Mouse (Mus musculus): ENCODE results near the gene Tsc22d1. TPM values are rescaled to one million over a fixed set of nuclear protein-coding genes. Genes with fewer than 3 reads are reported as not detected.
A peak's percentile ranks its signal among the peaks of the same experiment; 100 is the strongest.

Gene Tsc22d1
- polyA plus RNA-seq, 1 experiment from 2014 or later = 568 TPM

DNA sequence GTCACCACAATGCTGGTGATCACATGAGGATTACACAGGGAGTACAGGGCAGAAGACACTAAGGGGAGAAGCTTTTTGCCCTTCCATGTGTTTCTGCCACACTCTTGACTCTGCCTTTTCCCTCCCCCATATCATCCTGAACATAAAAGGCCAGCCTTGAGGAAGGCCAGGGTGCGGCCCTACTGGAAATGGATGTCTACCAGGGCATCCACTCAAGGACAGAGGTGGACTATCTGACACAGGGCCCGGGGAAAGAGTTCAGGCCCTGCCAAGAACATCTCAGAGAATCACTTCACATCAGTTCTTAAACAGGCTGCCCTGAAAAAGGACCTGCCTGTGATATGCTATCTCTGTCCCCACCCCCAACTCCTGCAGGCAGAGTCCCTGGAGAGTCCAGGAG lies 126.6 kb downstream of the Tsc22d1 start:
- Histone ChIP-seq H3K9me3 (replicated peaks; ENCODE audit: control insufficient read depth, low read length) (no peaks in the 10 kb centered on the region), H3K4me2 (ENCODE audit: low read depth, low read length) (no peak overlapping the region), H3K27me3 (ENCODE audit: control insufficient read depth, insufficient read depth, low read length) (no peaks in the 10 kb centered on the region), H3K27ac (ENCODE audit: low read length) (no peak overlapping the region), H3K4me3 (replicated peaks; ENCODE audit: low read length) (no peak overlapping the region), H3K9ac (ENCODE audit: low read length) (no peak overlapping the region), H3K4me1 (ENCODE audit: control insufficient read depth, insufficient read depth, low read length) (peaks cover 5% of the 10 kb centered on the region; the same call in 1 of the 2 replicates), H3K36me3 (ENCODE audit: control insufficient read depth, insufficient read depth, low read length) (no peaks in the 10 kb centered on the region)
- 57% methylated on average over 2 of the region's 2 CpGs for WGBS
- ATAC-seq (ENCODE audit: insufficient read depth, low FRiP score) = no peak

DNA sequence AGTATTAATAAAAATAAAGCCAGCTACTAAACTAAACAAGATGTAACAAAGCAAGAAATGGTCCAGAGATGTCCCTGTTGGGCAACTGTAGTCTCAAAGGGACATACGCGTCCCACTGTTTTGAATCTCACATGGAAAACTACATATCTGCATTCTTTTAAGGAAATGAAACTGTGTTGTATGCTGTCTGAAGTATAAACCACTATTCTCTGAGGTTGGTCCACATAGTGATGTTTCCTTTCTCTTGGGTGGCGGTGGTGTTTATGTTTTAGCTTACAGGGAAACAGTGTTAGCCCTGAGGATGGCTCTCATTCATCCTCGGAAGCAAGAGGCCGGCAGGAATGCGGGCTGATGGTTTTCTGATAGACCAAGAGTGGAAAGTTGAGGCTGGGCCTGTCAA lies 129.4 kb downstream of the Tsc22d1 start:
- no peak for ATAC-seq (ENCODE audit: insufficient read depth, low FRiP score)
- no peak overlapping the region for H3K4me2 ChIP-seq (ENCODE audit: low read depth, low read length)
- 72% methylated on average over 6 of the region's 6 CpGs for WGBS

DNA sequence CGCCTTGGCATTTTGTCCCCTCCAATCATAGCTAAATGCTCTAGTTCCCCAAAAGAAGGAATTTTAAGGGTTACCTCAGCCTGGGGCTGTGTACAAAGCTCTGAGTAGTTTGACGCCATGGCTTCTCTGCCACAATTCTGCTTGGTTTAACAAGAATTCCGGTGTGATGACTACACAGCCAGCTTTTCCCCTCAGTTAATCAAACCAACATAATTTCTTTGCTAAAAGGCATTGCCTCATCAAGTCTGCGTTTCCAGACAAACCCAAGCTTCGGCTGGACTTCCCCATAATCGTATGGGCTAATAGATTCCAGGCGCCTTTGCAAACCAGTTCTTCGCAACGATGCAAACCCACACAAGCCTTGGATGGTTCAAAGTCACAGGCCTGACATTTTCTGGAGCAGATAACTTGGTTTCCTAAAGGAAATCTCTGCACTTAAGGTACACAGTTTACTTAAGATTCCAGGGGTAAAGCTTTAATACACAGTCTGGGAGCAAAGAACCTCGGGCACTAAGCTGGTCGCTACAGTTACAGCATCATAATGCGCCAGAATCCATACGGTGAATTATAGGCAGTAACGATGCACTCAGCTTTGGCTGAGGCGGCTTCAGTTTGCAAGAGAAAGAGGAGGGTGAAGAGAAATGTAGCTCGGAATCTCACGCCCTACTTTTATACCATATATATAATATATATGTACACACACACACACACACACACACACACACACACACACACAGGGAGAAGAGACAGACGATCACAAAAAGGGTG lies 140.7 kb downstream of the Tsc22d1 start:
- Histone ChIP-seq H3K27ac (ENCODE audit: low read length) (peak overlapping the region; percentile 79), H3K36me3 (ENCODE audit: control insufficient read depth, insufficient read depth, low read length) (no peaks in the 10 kb centered on the region), H3K4me1 (ENCODE audit: control insufficient read depth, insufficient read depth, low read length) (peaks cover 13% of the 10 kb centered on the region), H3K27me3 (ENCODE audit: control insufficient read depth, insufficient read depth, low read length) (no peaks in the 10 kb centered on the region), H3K9ac (ENCODE audit: low read length) (peak overlapping the region; percentile 85), H3K4me2 (ENCODE audit: low read depth, low read length) (peak overlapping the region; percentile 98), H3K4me3 (replicated peaks; ENCODE audit: low read length) (peak overlapping the region; percentile 67), H3K9me3 (replicated peaks; ENCODE audit: control insufficient read depth, low read length) (no peaks in the 10 kb centered on the region)
- ATAC-seq (ENCODE audit: insufficient read depth, low FRiP score) = no peak
- WGBS = 44% methylated on average over 18 of the region's 18 CpGs

More for the DNA sequence above, 129.4 kb downstream of the Tsc22d1 start:
- Histone ChIP-seq H3K27ac (ENCODE audit: low read length) (no peak overlapping the region), H3K27me3 (ENCODE audit: control insufficient read depth, insufficient read depth, low read length) (no peaks in the 10 kb centered on the region), H3K4me1 (ENCODE audit: control insufficient read depth, insufficient read depth, low read length) (no peaks in the 10 kb centered on the region), H3K4me3 (replicated peaks; ENCODE audit: low read length) (no peak overlapping the region), H3K36me3 (ENCODE audit: control insufficient read depth, insufficient read depth, low read length) (no peaks in the 10 kb centered on the region), H3K9ac (ENCODE audit: low read length) (no peak overlapping the region), H3K9me3 (replicated peaks; ENCODE audit: control insufficient read depth, low read length) (no peaks in the 10 kb centered on the region)

DNA sequence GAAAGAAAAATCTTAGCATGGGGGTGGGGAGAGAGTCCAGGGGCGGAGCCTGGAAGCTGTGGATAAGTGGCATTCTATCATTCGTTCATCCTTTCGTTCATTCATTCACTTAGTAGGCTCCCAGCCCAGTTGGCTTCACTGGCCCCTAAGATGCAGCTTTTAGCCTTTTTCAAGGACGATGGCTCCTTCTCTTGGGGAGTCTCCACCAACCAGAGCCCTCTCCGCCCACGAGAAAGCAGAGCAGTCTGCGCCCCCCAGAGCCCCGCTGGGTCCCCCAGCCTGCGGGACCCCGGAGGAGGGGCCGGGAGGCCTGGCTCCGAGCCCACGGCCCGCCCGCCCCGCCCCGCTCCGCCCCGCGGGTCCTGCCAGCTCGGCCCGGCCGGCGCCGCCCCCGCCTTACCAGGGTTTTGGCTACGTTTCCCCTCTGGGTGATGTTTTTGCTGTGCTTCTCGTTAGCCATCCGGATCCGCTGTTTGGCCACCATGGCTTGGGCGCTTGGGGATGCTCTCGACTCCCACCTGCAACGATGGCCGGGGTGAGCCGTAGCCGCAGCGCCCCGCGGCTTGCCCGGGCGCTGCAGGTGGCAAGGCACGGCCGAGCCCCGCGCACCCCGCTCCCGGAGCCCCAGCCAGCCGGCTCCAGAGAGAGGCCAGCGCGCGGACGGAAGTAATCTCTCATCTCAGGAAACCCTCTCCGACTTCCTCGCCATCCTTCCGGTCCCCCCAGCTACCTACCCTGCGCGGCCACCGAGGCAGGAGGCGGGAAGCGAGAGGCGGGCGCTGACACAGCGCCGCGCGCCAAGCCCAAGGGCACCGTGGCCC lies 141.5 kb downstream of the Tsc22d1 start:
- Histone ChIP-seq H3K4me1 (ENCODE audit: control insufficient read depth, insufficient read depth, low read length) (peaks cover 17% of the 10 kb centered on the region), H3K4me2 (ENCODE audit: low read depth, low read length) (peak overlapping the region; percentile 98), H3K9me3 (replicated peaks; ENCODE audit: control insufficient read depth, low read length) (no peaks in the 10 kb centered on the region), H3K9ac (ENCODE audit: low read length) (peak overlapping the region; percentile 85), H3K27me3 (ENCODE audit: control insufficient read depth, insufficient read depth, low read length) (no peaks in the 10 kb centered on the region), H3K4me3 (replicated peaks; ENCODE audit: low read length) (peak overlapping the region; percentile 67), H3K27ac (ENCODE audit: low read length) (peak overlapping the region; percentile 79), H3K36me3 (ENCODE audit: control insufficient read depth, insufficient read depth, low read length) (no peaks in the 10 kb centered on the region)
- 1% methylated on average over 67 of the region's 67 CpGs for WGBS
- peak; percentile 81 for ATAC-seq (ENCODE audit: insufficient read depth, low FRiP score)

DNA sequence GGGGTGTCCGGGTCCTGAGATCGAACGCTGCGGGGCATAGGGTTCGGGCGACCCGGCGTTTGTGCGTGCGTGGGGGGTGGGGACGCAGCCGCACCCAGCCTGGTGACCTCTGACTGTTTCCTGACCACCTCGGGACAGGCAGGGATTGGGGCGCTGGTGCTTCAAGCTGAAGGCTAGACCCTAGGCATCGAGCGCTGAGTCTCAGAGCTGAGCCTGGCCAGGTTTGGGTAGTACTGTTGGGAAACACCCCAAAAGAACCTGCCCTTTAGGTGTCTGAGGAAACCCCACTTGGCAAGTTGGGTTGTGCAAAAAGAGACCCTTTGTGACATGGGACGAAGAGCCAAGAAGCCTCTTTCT lies 142.1 kb downstream of the Tsc22d1 start, which contains the start of gene Serp2:
TSS of gene Serp2 (minus strand) at position 38 of the 357 bp plus-strand sequence.
- 8% methylated on average over 17 of the region's 17 CpGs for whole genome bisulfite sequencing
- Histone ChIP-seq H3K27ac (ENCODE audit: low read length) (peak within 1 kb of the TSS; percentile 79), H3K9me3 (replicated peaks; ENCODE audit: control insufficient read depth, low read length) (no peaks in the 10 kb centered on the region), H3K36me3 (ENCODE audit: control insufficient read depth, insufficient read depth, low read length) (no peaks in the 10 kb centered on the region), H3K4me3 (replicated peaks; ENCODE audit: low read length) (peak within 1 kb of the TSS; percentile 67), H3K9ac (ENCODE audit: low read length) (peak within 1 kb of the TSS; percentile 85), H3K4me2 (ENCODE audit: low read depth, low read length) (peak within 1 kb of the TSS; percentile 98), H3K4me1 (ENCODE audit: control insufficient read depth, insufficient read depth, low read length) (peaks cover 17% of the 10 kb centered on the region), H3K27me3 (ENCODE audit: control insufficient read depth, insufficient read depth, low read length) (no peaks in the 10 kb centered on the region)
- ATAC-seq (ENCODE audit: insufficient read depth, low FRiP score) = peak; percentile 16; the same call in 1 of the 2 replicates

Other genes starting within 250 kb of the Tsc22d1 start
- gene Serp2, start 141.9 kb downstream of the Tsc22d1 start, polyA plus RNA-seq (2015; fragmentation: Nextera tagmentation; extraction: Ambion mirVana) = 7.8 and 8.8 TPM in 2 replicates

Data from stomach, embryonic 16.5 days (tissue).